Mouse (Mus musculus) heart, embryonic 12.5 days (tissue): ENCODE data around the gene Tox2. TPM values are rescaled to one million over a fixed set of nuclear protein-coding genes. Genes with fewer than 3 reads are reported as not detected.

ENCODE experiments used
- ATAC-seq: fragments of 200-750 bp; cut with Nextera tagmentation; 2 replicates; pipeline ENCODE4 v1.8.0; 2017; ENCODE audit warnings: moderate TSS enrichment, moderate library complexity; ENCODE audit not compliant: insufficient number of reproducible peaks, low FRiP score
- H3K27ac ChIP-seq: fragments of 300-500 bp; sonication (generic); 2 replicates; pipeline ENCODE4 v1.5.1; 2016; ENCODE audit warnings: mild to moderate bottlenecking, moderate library complexity; ENCODE audit not compliant: poor library complexity, severe bottlenecking
- H3K27me3 ChIP-seq: fragments of 300-500 bp; sonication (generic); replicated peaks from 2 replicates; pipeline ENCODE4 v1.6.1; 2016; ENCODE audit warnings: mild to moderate bottlenecking, moderate library complexity
- H3K36me3 ChIP-seq: fragments of 300-500 bp; sonication (generic); 2 replicates; pipeline ENCODE4 v1.6.1; 2016; ENCODE audit warnings: mild to moderate bottlenecking, moderate library complexity
- H3K4me1 ChIP-seq: fragments of 300-500 bp; sonication (generic); replicated peaks from 2 replicates; pipeline ENCODE4 v1.6.1; 2016; ENCODE audit warnings: mild to moderate bottlenecking
- H3K4me2 ChIP-seq: fragments of 300-500 bp; sonication (generic); 2 replicates; pipeline ENCODE4 v1.6.1; 2016; ENCODE audit warnings: mild to moderate bottlenecking, moderate library complexity
- H3K4me3 ChIP-seq: fragments of 300-500 bp; sonication (generic); 2 replicates; pipeline ENCODE4 v1.5.1; 2016; ENCODE audit warnings: mild to moderate bottlenecking
- H3K9ac ChIP-seq: fragments of 300-500 bp; sonication (generic); 2 replicates; pipeline ENCODE4 v1.6.1; 2016; ENCODE audit warnings: mild to moderate bottlenecking, moderate library complexity
- H3K9me3 ChIP-seq: fragments of 300-500 bp; sonication (generic); replicated peaks from 2 replicates; pipeline ENCODE4 v1.6.1; 2016; ENCODE audit warnings: mild to moderate bottlenecking, moderate library complexity
- WGBS: fragments of 180-500 bp; shearing (Covaris S2); methylation state at CpG from one replicate; pipeline ENCODE4 v1.1.7; 2016; 5-methylcytosine and 5-hydroxymethylcytosine counted together
- polyA plus RNA-seq: library from polyadenylated mRNA; unstranded; fragments of >200 nt; fragmentation: Nextera tagmentation; extraction: Ambion mirVana; gene quantifications from 2 replicates; pipeline ENCODE4 v1.2.1, GENCODE M21; 2016

The Tox2 gene
- polyA plus RNA-seq, 1 experiment from 2014 or later: 2.4 TPM

GRCm38 (mm10) chr2:163190004-163190441 lies 12.9 kb upstream of the Tox2 start:
- H3K4me1 ChIP-seq: peaks cover 19% of the 10 kb centered on the region
- no peak overlapping the region for H3K4me2 ChIP-seq
- no peaks in the 10 kb centered on the region for H3K9me3 ChIP-seq
- no peak overlapping the region for H3K27ac ChIP-seq
- no peaks in the 10 kb centered on the region for H3K27me3 ChIP-seq
- H3K36me3 ChIP-seq: no peaks in the 10 kb centered on the region
- ATAC-seq: peak; percentile 39; the same call in 1 of the 2 replicates
- WGBS: 12% methylated on average over 3 of the region's 3 CpGs
- no peak overlapping the region for H3K4me3 ChIP-seq
- H3K9ac ChIP-seq: no peak overlapping the region

DNA sequence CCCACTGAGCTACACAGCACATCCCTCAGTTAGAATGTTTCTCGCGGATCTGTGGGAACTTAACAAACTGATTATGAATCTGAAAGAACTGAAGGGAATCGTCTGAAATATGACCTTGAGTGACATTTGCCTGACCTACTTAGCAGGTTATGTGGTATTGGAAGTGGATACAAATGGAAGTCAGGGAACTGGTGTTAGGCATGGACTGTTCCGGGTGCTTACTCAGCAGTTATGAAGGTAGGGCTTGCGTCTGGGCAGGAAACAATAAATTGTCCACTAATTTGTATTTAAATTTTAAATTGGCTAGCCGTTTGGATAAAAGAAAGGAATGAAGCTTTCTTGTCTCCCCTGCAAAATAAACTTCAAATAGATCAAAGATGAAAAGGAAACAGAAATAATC lies 10.4 kb upstream of the Tox2 start:
- Histone ChIP-seq H3K4me1 (peaks cover 19% of the 10 kb centered on the region), H3K9ac (no peak overlapping the region), H3K27ac (no peak overlapping the region), H3K9me3 (no peaks in the 10 kb centered on the region), H3K4me3 (no peak overlapping the region), H3K36me3 (no peaks in the 10 kb centered on the region), H3K4me2 (no peak overlapping the region), H3K27me3 (no peaks in the 10 kb centered on the region)
- ATAC-seq: no peak
- 80% methylated on average over 6 of the region's 6 CpGs for WGBS

DNA sequence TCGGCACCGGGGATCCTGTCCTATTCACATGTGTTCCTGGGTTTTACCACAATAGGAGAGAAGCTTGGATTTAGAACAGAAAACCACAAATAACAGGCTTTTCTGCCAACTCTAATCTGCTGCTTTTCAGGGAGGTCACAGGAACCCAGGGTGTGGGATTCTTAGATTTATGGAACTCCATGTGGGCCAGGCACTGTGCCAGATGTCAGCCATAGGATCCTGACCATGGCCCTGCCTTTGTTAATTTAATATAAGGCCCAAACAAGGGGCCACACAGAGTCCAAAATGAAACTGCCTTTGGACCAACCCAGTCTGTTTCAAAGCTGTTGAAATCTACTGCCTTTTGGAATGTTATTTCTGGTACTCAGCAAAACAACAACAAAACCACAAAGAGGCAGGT lies 8.9 kb upstream of the Tox2 start:
- no peak overlapping the region for H3K4me2 ChIP-seq
- no peaks in the 10 kb centered on the region for H3K9me3 ChIP-seq
- WGBS: 75% methylated on average over 2 of the region's 2 CpGs
- H3K27me3 ChIP-seq: no peaks in the 10 kb centered on the region; the same call in 1 of the 2 replicates
- no peak overlapping the region for H3K27ac ChIP-seq
- H3K36me3 ChIP-seq: no peaks in the 10 kb centered on the region
- H3K4me3 ChIP-seq: no peak overlapping the region
- peaks cover 19% of the 10 kb centered on the region for H3K4me1 ChIP-seq
- no peak overlapping the region for H3K9ac ChIP-seq
- no peak for ATAC-seq

- ATAC-seq: no peak
Observed at GRCm38 (mm10) chr2:163194543-163194942, 8.4 kb upstream of the Tox2 start.

DNA sequence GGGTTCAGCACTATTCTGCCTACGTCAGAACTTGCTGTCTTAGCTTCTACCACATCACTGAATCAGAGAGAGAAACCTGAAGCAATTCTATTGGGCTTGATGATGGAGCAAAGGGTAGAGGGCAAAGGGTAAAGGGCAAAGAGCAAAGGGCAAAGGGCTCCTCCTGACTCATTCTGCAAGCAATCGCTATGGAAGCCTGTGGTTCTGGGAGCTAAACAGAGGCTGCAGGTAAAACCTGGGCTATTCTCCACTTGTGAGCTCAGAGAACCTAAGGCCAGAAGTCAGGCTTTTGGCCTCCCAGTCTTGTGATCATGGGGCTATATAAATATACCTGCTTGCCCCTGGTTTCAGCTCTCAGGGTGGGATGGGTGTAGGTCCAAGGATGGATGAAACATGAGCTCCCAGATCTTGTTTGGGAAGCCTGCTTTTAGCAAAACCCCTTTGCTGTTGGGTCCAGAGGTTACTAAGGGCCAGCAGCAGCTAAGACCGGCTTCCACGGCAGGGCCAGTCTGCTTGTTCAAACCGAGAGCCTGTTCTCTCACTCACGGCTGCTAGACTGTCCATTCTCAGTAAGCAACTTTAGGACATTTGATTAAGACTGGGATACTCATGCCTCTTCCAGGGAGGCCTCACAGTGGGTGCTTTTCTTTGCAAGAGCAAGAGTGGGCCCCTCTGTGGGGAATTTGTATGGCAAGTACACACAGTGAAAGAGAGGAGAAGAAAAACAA lies 7.7 kb upstream of the Tox2 start:
- Histone ChIP-seq H3K27me3 (no peaks in the 10 kb centered on the region; the same call in 1 of the 2 replicates), H3K4me3 (no peak overlapping the region), H3K36me3 (no peaks in the 10 kb centered on the region), H3K4me1 (peaks cover 10% of the 10 kb centered on the region), H3K9me3 (no peaks in the 10 kb centered on the region), H3K9ac (no peak overlapping the region), H3K27ac (no peak overlapping the region), H3K4me2 (no peak overlapping the region)
- no peak for ATAC-seq
- whole genome bisulfite sequencing: 74% methylated on average over 6 of the region's 6 CpGs

More at GRCm38 (mm10) chr2:163194543-163194942, 8.4 kb upstream of the Tox2 start:
- Histone ChIP-seq H3K27me3 (no peaks in the 10 kb centered on the region; the same call in 1 of the 2 replicates), H3K36me3 (no peaks in the 10 kb centered on the region), H3K9me3 (no peaks in the 10 kb centered on the region), H3K4me2 (no peak overlapping the region), H3K9ac (no peak overlapping the region), H3K4me3 (no peak overlapping the region), H3K27ac (no peak overlapping the region), H3K4me1 (peaks cover 17% of the 10 kb centered on the region)
- 68% methylated on average over 5 of the region's 5 CpGs for WGBS

DNA sequence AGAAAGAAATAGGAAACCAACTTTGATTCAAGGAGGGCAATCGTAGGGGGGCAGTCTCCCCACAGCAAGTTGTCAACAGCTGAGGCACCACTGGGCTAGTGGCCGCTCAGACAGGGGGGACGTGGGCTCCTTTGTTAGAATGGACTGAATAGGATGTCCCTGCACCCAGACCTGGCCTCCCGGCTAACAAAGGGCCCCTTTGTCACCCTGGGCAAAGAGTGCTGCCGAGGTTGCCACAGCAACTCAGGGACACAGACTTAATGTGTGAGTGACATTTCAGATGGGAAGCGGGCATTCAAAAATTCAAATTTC lies 7.1 kb upstream of the Tox2 start:
- 45% methylated on average over 6 of the region's 6 CpGs for WGBS
- no peak for ATAC-seq

GRCm38 (mm10) chr2:163201897-163202296 lies 1.0 kb upstream of the Tox2 start:
- Histone ChIP-seq H3K4me2 (peak overlapping the region; percentile 95), H3K9me3 (no peaks in the 10 kb centered on the region), H3K4me3 (peak overlapping the region; percentile 60), H3K9ac (no peak overlapping the region), H3K4me1 (peaks cover 29% of the 10 kb centered on the region), H3K27me3 (peaks cover 32% of the 10 kb centered on the region), H3K36me3 (no peaks in the 10 kb centered on the region), H3K27ac (peak overlapping the region; percentile 44; the same call in 1 of the 2 replicates)
- 25% methylated on average over 8 of the region's 8 CpGs for WGBS
- no peak for ATAC-seq

More for the DNA sequence above, 7.1 kb upstream of the Tox2 start:
- no peaks in the 10 kb centered on the region; the same call in 1 of the 2 replicates for H3K27me3 ChIP-seq
- H3K27ac ChIP-seq: no peak overlapping the region
- H3K4me3 ChIP-seq: no peak overlapping the region
- no peaks in the 10 kb centered on the region for H3K9me3 ChIP-seq
- no peak overlapping the region for H3K4me2 ChIP-seq
- H3K9ac ChIP-seq: no peak overlapping the region
- no peaks in the 10 kb centered on the region for H3K36me3 ChIP-seq
- H3K4me1 ChIP-seq: peaks cover 7% of the 10 kb centered on the region; the same call in 1 of the 2 replicates

DNA sequence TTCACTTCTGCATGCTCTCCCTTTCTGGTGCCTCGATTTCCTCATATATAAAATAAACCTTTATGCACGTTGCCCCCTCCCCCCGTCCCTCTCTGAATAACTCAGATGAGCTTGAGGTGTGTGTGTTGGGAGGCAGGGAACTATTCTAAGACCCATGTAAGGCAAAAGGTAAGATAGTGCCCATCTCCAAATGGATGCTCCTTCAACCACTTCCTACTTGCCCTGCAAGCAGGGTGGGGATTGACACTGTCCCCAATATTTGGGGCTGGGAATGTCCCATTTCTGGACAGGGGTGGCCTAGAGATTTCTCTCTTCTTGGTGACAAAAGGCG lies 407 bp upstream of the Tox2 start:
- peak overlapping the region; percentile 60 for H3K4me3 ChIP-seq
- no peaks in the 10 kb centered on the region for H3K9me3 ChIP-seq
- H3K4me2 ChIP-seq: peak overlapping the region; percentile 95
- 11% methylated on average over 4 of the region's 4 CpGs for WGBS
- H3K9ac ChIP-seq: 0 out of 2 replicates have a peak overlapping the region, but pooled peaks have one; percentile 69
- H3K27ac ChIP-seq: peak overlapping the region; percentile 44; the same call in 1 of the 2 replicates
- H3K27me3 ChIP-seq: peaks cover 32% of the 10 kb centered on the region
- no peaks in the 10 kb centered on the region for H3K36me3 ChIP-seq
- peaks cover 29% of the 10 kb centered on the region for H3K4me1 ChIP-seq
- ATAC-seq: 0 out of 2 replicates have a peak, but pooled peaks have one; percentile 16

DNA sequence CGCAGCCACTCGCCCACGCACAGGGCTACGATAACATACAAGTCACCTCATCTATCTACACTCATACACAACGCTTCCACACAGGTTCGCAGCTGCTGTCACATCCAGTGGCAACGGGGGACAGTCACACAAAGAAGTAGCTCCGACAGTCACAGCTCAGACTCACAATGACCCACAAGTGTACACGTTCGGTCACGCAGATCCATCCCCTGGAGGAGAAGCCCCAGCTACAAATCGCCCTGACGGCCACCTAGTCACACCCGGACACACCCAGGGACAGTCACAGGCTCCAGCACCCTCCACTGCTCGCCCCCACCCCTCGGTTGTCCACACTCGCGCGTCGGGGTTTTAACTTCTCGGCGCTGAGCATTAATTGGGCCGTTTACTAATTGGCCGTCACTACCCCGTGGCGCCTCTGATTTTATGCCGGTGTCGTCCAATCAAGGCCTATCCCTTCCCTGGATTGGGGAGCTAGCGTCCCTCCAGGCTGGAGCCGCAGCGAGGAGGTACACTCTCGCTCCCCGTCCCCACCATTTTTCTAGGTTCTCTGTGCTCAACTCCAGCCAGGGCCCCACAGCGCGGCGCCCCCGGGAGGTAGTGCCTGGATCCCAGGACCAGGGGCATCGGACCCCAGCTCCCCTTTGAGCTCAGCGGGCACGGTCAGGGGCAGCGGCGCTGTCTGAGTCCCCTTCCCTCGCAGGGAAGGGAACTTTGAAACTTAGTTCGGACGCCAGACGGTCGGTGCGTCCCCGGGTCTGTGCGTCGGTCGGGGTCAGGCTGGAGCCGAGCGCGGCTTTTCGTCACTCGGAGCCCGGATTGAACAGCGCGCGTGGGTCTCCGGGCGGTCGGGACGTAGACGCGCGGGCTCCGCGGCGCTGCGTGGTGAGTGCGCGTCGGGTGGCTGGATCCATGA lies 966 bp downstream of the Tox2 start:
- H3K9me3 ChIP-seq: no peaks in the 10 kb centered on the region
- H3K4me1 ChIP-seq: peaks cover 29% of the 10 kb centered on the region
- H3K4me3 ChIP-seq: peak overlapping the region; percentile 60
- H3K27ac ChIP-seq: no peak overlapping the region
- H3K27me3 ChIP-seq: peaks cover 32% of the 10 kb centered on the region
- H3K4me2 ChIP-seq: peak overlapping the region; percentile 95
- ATAC-seq: no peak; the same call in 1 of the 2 replicates
- peak overlapping the region; percentile 69 for H3K9ac ChIP-seq
- 2% methylated on average over 75 of the region's 75 CpGs for WGBS
- no peaks in the 10 kb centered on the region for H3K36me3 ChIP-seq

DNA sequence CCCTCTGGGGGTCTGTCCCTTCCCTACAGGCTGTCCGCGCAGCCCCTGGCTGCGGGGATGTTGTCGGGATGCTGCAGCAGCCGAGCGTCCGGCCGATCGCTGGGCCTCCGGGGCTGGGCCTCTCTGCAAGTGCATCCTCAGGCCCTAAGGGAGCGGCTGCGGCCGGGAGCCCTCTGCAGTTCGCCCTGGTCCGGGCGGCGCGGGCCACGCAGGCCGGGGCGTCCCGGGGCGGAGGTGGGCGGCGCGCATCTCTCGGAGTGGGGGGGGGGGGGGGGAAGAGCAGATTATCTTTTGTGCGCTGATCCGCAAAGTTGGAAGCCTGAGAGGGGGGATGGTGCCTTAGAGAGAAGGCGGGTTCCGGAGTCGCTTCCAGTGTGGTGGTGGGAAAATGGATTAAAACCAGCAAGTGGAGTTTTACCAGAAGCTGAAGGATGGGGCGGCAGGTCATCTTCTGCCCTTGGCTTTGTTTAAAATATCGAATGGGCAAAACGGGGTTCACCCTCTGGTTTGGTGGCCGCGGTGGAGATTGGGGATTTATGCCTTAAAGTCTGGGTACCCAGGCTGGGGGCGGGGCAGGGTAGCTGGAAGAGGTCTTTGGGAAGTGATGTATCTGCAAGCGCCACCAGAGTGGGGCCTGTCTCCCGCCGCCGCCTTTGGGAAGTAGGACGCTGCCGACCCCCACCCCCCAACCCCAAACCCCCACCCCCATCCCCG lies 1.8 kb downstream of the Tox2 start:
- Histone ChIP-seq H3K27ac (no peak overlapping the region), H3K9me3 (peaks cover under 1% of the 10 kb centered on the region; the same call in 1 of the 2 replicates), H3K4me1 (peaks cover 29% of the 10 kb centered on the region), H3K27me3 (peaks cover 32% of the 10 kb centered on the region), H3K9ac (peak overlapping the region; percentile 65), H3K4me2 (peak overlapping the region; percentile 95), H3K4me3 (peak overlapping the region; percentile 60), H3K36me3 (no peaks in the 10 kb centered on the region)
- WGBS: 1% methylated on average over 38 of the region's 45 CpGs
- peak; percentile 53; the same call in 1 of the 2 replicates for ATAC-seq
